Mouse (Mus musculus): ENCODE measurements around the gene Zbtb49. TPM values are rescaled to one million over a fixed set of nuclear protein-coding genes. Genes with fewer than 3 reads are reported as not detected.

Gene Zbtb49
- total RNA-seq, 2 experiments from 2014 or later, result 25.1 to 27.2 TPM

Other genes with a start within 250 kb of the Zbtb49 start
- 10 to 100 TPM; 28.9 to 29.1 TPM for gene Stx18, start 181.7 kb downstream of the Zbtb49 start, total RNA-seq (2021)
- 1,000 to 10,000 TPM; 1,267 to 1,299 TPM for gene Nsg1, start 60.5 kb downstream of the Zbtb49 start, total RNA-seq (2021)
- 10 to 100 TPM; 18.0 to 23.2 TPM for gene Lyar, start within 50 bp of the Zbtb49 start, total RNA-seq (2021)
- gene Tmem128, start 39.7 kb upstream of the Zbtb49 start, total RNA-seq (2021), result 10 to 100 TPM; 40.1 to 41.0 TPM
- not detected for gene Otop1, start 55.5 kb upstream of the Zbtb49 start, total RNA-seq (2021)
- gene Drd5, start 98.9 kb upstream of the Zbtb49 start, total RNA-seq (2021), result 1 to 10 TPM; 1.3 to 1.4 TPM